Mouse (Mus musculus) neural tube, postnatal 0 days (tissue): ENCODE measurements around the gene Defa23. TPM values are rescaled to one million over a fixed set of nuclear protein-coding genes. Genes with fewer than 3 reads are reported as not detected.

Experiments used
- polyA plus RNA-seq: library from polyadenylated mRNA; unstranded; fragments of >200 nt; fragmentation: Nextera tagmentation; extraction: Ambion mirVana; gene quantifications from 2 replicates; pipeline ENCODE4 v1.2.1, GENCODE M21; 2015

Defa23 gene
- not detected in 2 replicates for polyA plus RNA-seq

GRCm38 (mm10) chr8:21054747-21055146 lies at the start of gene Defa23:
TSS of gene Defa23 (plus strand) at chr8:21055047.

GRCm38 (mm10) chr8:21025245-21025644 lies 29.6 kb upstream of the Defa23 start, which contains the start of gene Defa21:
TSS of gene Defa21 (plus strand) at chr8:21025545.

GRCm38 (mm10) chr8:21064738-21065137 lies 9.9 kb downstream of the Defa23 start, which contains the start of gene Defa35:
TSS of gene Defa35 (plus strand) at chr8:21065038.

GRCm38 (mm10) chr8:21084142-21084541 lies 29.3 kb downstream of the Defa23 start, which contains the start of gene Defa25:
TSS of gene Defa25 (plus strand) at chr8:21084442.

GRCm38 (mm10) chr8:21095950-21096349 lies 41.1 kb downstream of the Defa23 start, which contains the start of gene Gm14851:
TSS of gene Gm14851 (minus strand) at chr8:21096050.

Other genes with a start within 250 kb of the Defa23 start
- gene Defb33, start 162.4 kb upstream of the Defa23 start, polyA plus RNA-seq: not detected in 2 replicates
- gene Gm15056, start 152.4 kb upstream of the Defa23 start, polyA plus RNA-seq: not detected in 2 replicates
- not detected in 2 replicates for gene Gm6040, start 133.0 kb upstream of the Defa23 start, polyA plus RNA-seq
- not detected in 2 replicates for gene AY761185, start 110.3 kb upstream of the Defa23 start, polyA plus RNA-seq
- gene Defa21, start 29.5 kb upstream of the Defa23 start, polyA plus RNA-seq: not detected in 2 replicates
- gene Defa35, start 10.0 kb downstream of the Defa23 start, polyA plus RNA-seq: not detected in 2 replicates
- not detected in 2 replicates for gene Defa25, start 29.4 kb downstream of the Defa23 start, polyA plus RNA-seq
- gene Gm14851, start 41.0 kb downstream of the Defa23 start, polyA plus RNA-seq: not detected in 2 replicates
- not detected in 2 replicates for gene Defa30, start 79.6 kb downstream of the Defa23 start, polyA plus RNA-seq
- gene Defa22, start 107.2 kb downstream of the Defa23 start, polyA plus RNA-seq: not detected in 2 replicates
- gene Defa31, start 136.6 kb downstream of the Defa23 start, polyA plus RNA-seq: not detected in 2 replicates
- not detected in 2 replicates for gene Gm15293, start 146.5 kb downstream of the Defa23 start, polyA plus RNA-seq
- gene Gm15292, start 194.7 kb downstream of the Defa23 start, polyA plus RNA-seq: not detected in 2 replicates